Comparison of ENCODE assay signal across 8 mouse cellular contexts in genomic region chr5:137532131-137532807, GRCm38 (mm10). TPM values are rescaled to one million over a fixed set of nuclear protein-coding genes. Genes with fewer than 3 reads are reported as not detected.
DNase-seq lines count a peak whose midpoint lies in the region; ATAC-seq and TF ChIP-seq lines count a peak whose summit lies in the region.

No protein-coding gene starts in this region.

- peak overlapping the region; percentile 77 for H3K4me3 ChIP-seq in G1E (ENCODE audit: low read depth, low read length)
- peak overlapping the region; percentile 89 for H3K4me3 ChIP-seq in embryonic facial prominence, embryonic 10.5 days
- H3K4me3 ChIP-seq in hindbrain, embryonic 14.5 days (replicated peaks; ENCODE audit: low read length) = peak overlapping the region; percentile 61
- peak overlapping the region; percentile 75 for H3K4me3 ChIP-seq in lung, postnatal 0 days (ENCODE audit: low read depth, low read length)

- H3K4me2 ChIP-seq in hindbrain, embryonic 14.5 days (replicated peaks) = peak overlapping the region; percentile 88
- peak overlapping the region; percentile 92 for H3K4me2 ChIP-seq in lung, postnatal 0 days (replicated peaks; ENCODE audit: low read depth, low read length)

- H3K27ac ChIP-seq in embryonic facial prominence, embryonic 10.5 days (replicated peaks) = peak overlapping the region; percentile 98
- peak overlapping the region; percentile 96 for H3K27ac ChIP-seq in hindbrain, embryonic 14.5 days
- H3K27ac ChIP-seq in lung, postnatal 0 days (ENCODE audit: low read length) = peak overlapping the region; percentile 89

- DNase-seq in layer of hippocampus, adult 9-11 months = peak; percentile 25
- DNase-seq in layer of hippocampus, adult 18-20 months (ENCODE audit: low spot score in 2 of 2) = no peak
- DNase-seq in G1E (ENCODE audit: low spot score) = no peak
- DNase-seq in embryonic facial prominence, embryonic 10.5 days (ENCODE audit: low spot score) = peak; percentile 60
- no peak for DNase-seq in hindbrain, embryonic 14.5 days (ENCODE audit: low spot score)
- peak; percentile 43 for DNase-seq in lung, postnatal 0 days (ENCODE audit: low spot score)
- DNase-seq in testis, postnatal 10 days (ENCODE audit: low spot score) = peak; percentile 48
- DNase-seq in gastrocnemius, postnatal 14 days = no peak

- H3K36me3 ChIP-seq in G1E (replicated peaks) = peaks cover 42% of the 10 kb centered on the region
- H3K36me3 ChIP-seq in embryonic facial prominence, embryonic 10.5 days (replicated peaks) = peaks cover 34% of the 10 kb centered on the region
- peaks cover 31% of the 10 kb centered on the region for H3K36me3 ChIP-seq in hindbrain, embryonic 14.5 days (replicated peaks; ENCODE audit: control insufficient read depth, insufficient read depth)
- peaks cover 21% of the 10 kb centered on the region for H3K36me3 ChIP-seq in lung, postnatal 0 days (ENCODE audit: insufficient read depth, low read length)

- no peak for ATAC-seq in G1E (ENCODE audit: extremely low read depth, insufficient number of reproducible peaks, low FRiP score, poor library complexity, severe bottlenecking)
- ATAC-seq in hindbrain, embryonic 14.5 days (ENCODE audit: low FRiP score) = no peak
- ATAC-seq in lung, postnatal 0 days = no peak

- WGBS in embryonic facial prominence, embryonic 10.5 days = 1% methylated on average over 19 of the region's 19 CpGs
- under 1% methylated on average over 19 of the region's 19 CpGs for WGBS in hindbrain, embryonic 14.5 days
- WGBS in lung, postnatal 0 days = 2% methylated on average over 19 of the region's 19 CpGs

- intact Hi-C loops in gastrocnemius, postnatal 14 days (cut with DNase I; ENCODE audit: low total_unique reads) = no loop called here

- H3K9me3 ChIP-seq in G1E (replicated peaks) = no peaks in the 10 kb centered on the region
- H3K9me3 ChIP-seq in embryonic facial prominence, embryonic 10.5 days = no peaks in the 10 kb centered on the region
- no peaks in the 10 kb centered on the region for H3K9me3 ChIP-seq in hindbrain, embryonic 14.5 days (ENCODE audit: control insufficient read depth, low read length)
- no peaks in the 10 kb centered on the region for H3K9me3 ChIP-seq in lung, postnatal 0 days (ENCODE audit: low read length)

- no peak for TF ChIP-seq EP300 in lung, postnatal 0 days (IDR thresholded peaks at IDR 0.05)

- peaks cover 13% of the 10 kb centered on the region; the same call in 1 of the 2 replicates for H3K27me3 ChIP-seq in G1E (ENCODE audit: insufficient read depth, low read length)
- no peaks in the 10 kb centered on the region for H3K27me3 ChIP-seq in embryonic facial prominence, embryonic 10.5 days (replicated peaks; ENCODE audit: low read depth, poor library complexity, severe bottlenecking)
- H3K27me3 ChIP-seq in hindbrain, embryonic 14.5 days (ENCODE audit: control insufficient read depth, insufficient read depth, low read length) = no peaks in the 10 kb centered on the region
- H3K27me3 ChIP-seq in lung, postnatal 0 days (replicated peaks; ENCODE audit: insufficient read depth, low read length) = no peaks in the 10 kb centered on the region

- peak overlapping the region; percentile 87 for H3K9ac ChIP-seq in hindbrain, embryonic 14.5 days
- H3K9ac ChIP-seq in lung, postnatal 0 days (replicated peaks; ENCODE audit: low read depth) = peak overlapping the region; percentile 79

- peaks cover 78% of the 10 kb centered on the region for H3K4me1 ChIP-seq in G1E (ENCODE audit: insufficient read depth, low read depth, low read length)
- H3K4me1 ChIP-seq in embryonic facial prominence, embryonic 10.5 days = peaks cover 47% of the 10 kb centered on the region
- peaks cover 9% of the 10 kb centered on the region; the same call in 1 of the 2 replicates for H3K4me1 ChIP-seq in hindbrain, embryonic 14.5 days (replicated peaks; ENCODE audit: control insufficient read depth, insufficient read depth, low read length)
- peaks cover 10% of the 10 kb centered on the region for H3K4me1 ChIP-seq in lung, postnatal 0 days (ENCODE audit: insufficient read depth, low read depth, low read length)

- TF ChIP-seq CTCF in G1E (IDR thresholded peaks at IDR 0.05; ENCODE audit: low read depth, low read length) = no peak
- no peak for TF ChIP-seq CTCF in lung, postnatal 0 days (IDR thresholded peaks at IDR 0.05)

RNA-seq across cellular contexts. Expression of gene Epo, which starts 0.8 kb away (rescaled TPM):
- not detected for total RNA-seq in layer of hippocampus, adult 18-20 months (2021)
- total RNA-seq in G1E (2014; fragmentation: Nextera tagmentation) (not detected in 2 replicates), G1E (2017) (not detected in 2 replicates)
- not detected in 2 replicates for polyA plus RNA-seq in G1E (2012)
- polyA plus RNA-seq in embryonic facial prominence, embryonic 10.5 days (2016; fragmentation: Nextera tagmentation; extraction: Ambion mirVana) = 2.1 and 2.3 TPM in 2 replicates
- not detected in 2 replicates for polyA plus RNA-seq in hindbrain, embryonic 14.5 days (2014; fragmentation: Nextera tagmentation; extraction: Ambion mirVana)
- not detected in 2 replicates for polyA plus RNA-seq in lung, postnatal 0 days (2015; fragmentation: Nextera tagmentation; extraction: Ambion mirVana)
- total RNA-seq in gastrocnemius, postnatal 14 days (2021) = not detected

RNA-seq across cellular contexts. Expression of gene Gnb2, which starts 1.0 kb away (rescaled TPM):
- total RNA-seq in layer of hippocampus, adult 18-20 months (2021) = 100 to 1,000 TPM; 573 to 580 TPM
- total RNA-seq in G1E (2014; fragmentation: Nextera tagmentation) (229 and 302 TPM in 2 replicates), G1E (2017) (255 and 347 TPM in 2 replicates)
- polyA plus RNA-seq in G1E (2012) = 501 and 571 TPM in 2 replicates
- 276 and 281 TPM in 2 replicates for polyA plus RNA-seq in embryonic facial prominence, embryonic 10.5 days (2016; fragmentation: Nextera tagmentation; extraction: Ambion mirVana)
- polyA plus RNA-seq in hindbrain, embryonic 14.5 days (2014; fragmentation: Nextera tagmentation; extraction: Ambion mirVana) = 593 and 621 TPM in 2 replicates
- 507 and 513 TPM in 2 replicates for polyA plus RNA-seq in lung, postnatal 0 days (2015; fragmentation: Nextera tagmentation; extraction: Ambion mirVana)
- 100 to 1,000 TPM; 194 to 231 TPM for total RNA-seq in gastrocnemius, postnatal 14 days (2021)

RNA-seq across cellular contexts. Expression of gene Gigyf1, which starts 13.9 kb away (rescaled TPM):
- 10 to 100 TPM; 64.1 to 65.4 TPM for total RNA-seq in layer of hippocampus, adult 18-20 months (2021)
- total RNA-seq in G1E (2014; fragmentation: Nextera tagmentation) (23.2 and 30.3 TPM in 2 replicates), G1E (2017) (6.8 and 7.0 TPM in 2 replicates)
- 49.0 and 50.4 TPM in 2 replicates for polyA plus RNA-seq in G1E (2012)
- polyA plus RNA-seq in embryonic facial prominence, embryonic 10.5 days (2016; fragmentation: Nextera tagmentation; extraction: Ambion mirVana) = 15.2 and 15.3 TPM in 2 replicates
- 14.2 and 16.0 TPM in 2 replicates for polyA plus RNA-seq in hindbrain, embryonic 14.5 days (2014; fragmentation: Nextera tagmentation; extraction: Ambion mirVana)
- polyA plus RNA-seq in lung, postnatal 0 days (2015; fragmentation: Nextera tagmentation; extraction: Ambion mirVana) = 10.6 and 12.4 TPM in 2 replicates
- 10 to 100 TPM; 13.4 to 18.5 TPM for total RNA-seq in gastrocnemius, postnatal 14 days (2021)

RNA-seq across cellular contexts. Expression of gene Actl6b, which starts 21.0 kb away (rescaled TPM):
- total RNA-seq in layer of hippocampus, adult 18-20 months (2021) = 100 to 1,000 TPM; 118 to 136 TPM
- total RNA-seq in G1E (2014; fragmentation: Nextera tagmentation) (not detected in 2 replicates), G1E (2017) (0.11 TPM in 1 of 2 replicates, not detected in the other)
- polyA plus RNA-seq in G1E (2012) = not detected in 2 replicates
- 4.5 and 5.4 TPM in 2 replicates for polyA plus RNA-seq in embryonic facial prominence, embryonic 10.5 days (2016; fragmentation: Nextera tagmentation; extraction: Ambion mirVana)
- 195 and 204 TPM in 2 replicates for polyA plus RNA-seq in hindbrain, embryonic 14.5 days (2014; fragmentation: Nextera tagmentation; extraction: Ambion mirVana)
- 0.15 TPM in 1 of 2 replicates, not detected in the other for polyA plus RNA-seq in lung, postnatal 0 days (2015; fragmentation: Nextera tagmentation; extraction: Ambion mirVana)
- not detected for total RNA-seq in gastrocnemius, postnatal 14 days (2021)

RNA-seq across cellular contexts. Expression of gene Pop7, which starts 30.0 kb away (rescaled TPM):
- 10 to 100 TPM; 33.2 to 34.6 TPM for total RNA-seq in layer of hippocampus, adult 18-20 months (2021)
- total RNA-seq in G1E (2014; fragmentation: Nextera tagmentation) (9.0 and 14.1 TPM in 2 replicates), G1E (2017) (29.3 and 33.2 TPM in 2 replicates)
- polyA plus RNA-seq in G1E (2012) = 39.8 and 55.7 TPM in 2 replicates
- polyA plus RNA-seq in embryonic facial prominence, embryonic 10.5 days (2016; fragmentation: Nextera tagmentation; extraction: Ambion mirVana) = 55.3 and 59.9 TPM in 2 replicates
- 78.4 and 87.3 TPM in 2 replicates for polyA plus RNA-seq in hindbrain, embryonic 14.5 days (2014; fragmentation: Nextera tagmentation; extraction: Ambion mirVana)
- 37.8 and 38.7 TPM in 2 replicates for polyA plus RNA-seq in lung, postnatal 0 days (2015; fragmentation: Nextera tagmentation; extraction: Ambion mirVana)
- total RNA-seq in gastrocnemius, postnatal 14 days (2021) = 10 to 100 TPM; 15.9 to 16.1 TPM

Comparison
In these comparisons a context has a peak if more than half of its experiments do, and no peak if none do; other contexts are left out.
1. DNase-seq: peak in layer of hippocampus, adult 9-11 months (single experiment), embryonic facial prominence, embryonic 10.5 days (single experiment), lung, postnatal 0 days (single experiment) and testis, postnatal 10 days (single experiment); none in layer of hippocampus, adult 18-20 months (0 of 2), G1E (single experiment), hindbrain, embryonic 14.5 days (single experiment) and gastrocnemius, postnatal 14 days (single experiment).
2. Peak in every context shown above with its lines, with median percentiles within 50 percentile points of each other: H3K4me3 ChIP-seq and H3K27ac ChIP-seq.